In genomic region chr8:94754486-94754885, GRCm38 (mm10) we compare ENCODE assay signal across 18 mouse cellular contexts. TPM values are rescaled to one million over a fixed set of nuclear protein-coding genes. Genes with fewer than 3 reads are reported as not detected.
"Had no signal": no experiment of that assay in that cellular context is flagged by ENCODE, and none has a peak within 500 bp of the region (broad histone marks: within the 10 kb centered on the region; RNA-seq: fewer than 3 reads in every experiment).

No protein-coding gene starts in this region.

- H3K9ac ChIP-seq: limb, embryonic 13.5 days; liver, embryonic 14.5 days; stomach, embryonic 15.5 days had no signal

- H3K9me3 ChIP-seq: limb, embryonic 13.5 days; stomach, embryonic 15.5 days had no signal

- H3K4me2 ChIP-seq: limb, embryonic 13.5 days; stomach, embryonic 15.5 days had no signal

- H3K27me3 ChIP-seq: limb, embryonic 13.5 days; stomach, embryonic 15.5 days had no signal

- H3K36me3 ChIP-seq: limb, embryonic 13.5 days; stomach, embryonic 15.5 days had no signal

- H3K27ac ChIP-seq: kidney, postnatal 0 days; limb, embryonic 13.5 days; liver, embryonic 14.5 days; stomach, embryonic 15.5 days had no signal

- H3K4me1 ChIP-seq: limb, embryonic 13.5 days; stomach, embryonic 15.5 days had no signal

- DNase-seq: kidney, adult 9 months; kidney, postnatal 4 days; left cerebral cortex, postnatal 4 days; lung, adult 18-20 months; lung, postnatal 36 days; midbrain, embryonic 14.5 days; thymus, postnatal 36 days had no signal

- H3K4me3 ChIP-seq: limb, embryonic 13.5 days; stomach, embryonic 15.5 days had no signal

RNA-seq across cellular contexts. Expression of gene Ccl22, which starts 9.1 kb away (rescaled TPM):
- total RNA-seq: left cerebral cortex, adult 18-20 months; left cerebral cortex, postnatal 4 days; megakaryocyte progenitor cell, adult 5-6 weeks had no signal
- polyA plus RNA-seq: intestine, embryonic 14.5 days; kidney, postnatal 0 days; limb, embryonic 13.5 days; lung, embryonic 16.5 days; neural tube, embryonic 14.5 days; stomach, embryonic 15.5 days had no signal

RNA-seq across cellular contexts. Expression of gene Ccl17, which starts 55.8 kb away (rescaled TPM):
- total RNA-seq: liver, adult 2 months had no signal
- polyA plus RNA-seq: intestine, embryonic 14.5 days; lung, embryonic 16.5 days; midbrain, embryonic 14.5 days; spleen, adult 2 months; stomach, embryonic 15.5 days had no signal

RNA-seq across cellular contexts. Expression of gene Pllp, which starts 58.4 kb away (rescaled TPM):
- total RNA-seq: megakaryocyte progenitor cell, adult 5-6 weeks had no signal
